Mouse (Mus musculus): Measurements from ENCODE around the gene Tcaim. TPM values are rescaled to one million over a fixed set of nuclear protein-coding genes. Genes with fewer than 3 reads are reported as not detected.

Gene Tcaim
- polyA plus RNA-seq, 1 experiment, result 1.5 TPM

DNA sequence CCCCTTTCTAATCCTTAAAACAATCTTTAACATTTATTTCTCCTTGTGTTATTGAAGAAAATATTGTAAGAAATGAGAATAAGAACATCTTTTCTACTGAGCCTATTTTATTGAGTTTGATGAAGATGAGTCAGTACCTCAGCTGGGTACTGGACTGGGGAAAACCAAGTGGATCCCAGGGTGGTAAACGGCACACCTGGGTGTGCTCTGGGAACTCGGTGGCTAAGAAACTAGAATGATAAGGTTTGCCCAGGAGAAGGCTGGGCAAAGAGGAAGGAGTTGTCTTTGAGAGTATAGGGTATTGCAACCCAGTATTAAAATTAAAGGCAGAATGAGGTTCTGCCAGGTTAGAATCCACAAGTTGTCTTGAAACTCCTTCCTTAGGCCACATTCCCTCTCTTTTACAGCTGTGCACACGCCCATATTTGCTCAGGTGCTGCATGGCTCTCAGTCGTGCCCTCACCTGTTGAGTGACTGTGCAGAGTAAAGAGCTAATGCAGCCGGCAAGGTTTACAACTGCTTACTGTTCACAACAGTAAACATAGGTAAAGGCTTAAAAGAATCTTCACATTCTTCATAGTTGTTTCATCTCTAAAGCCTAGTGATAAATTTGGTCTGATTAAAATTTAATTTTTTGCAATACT lies 18.2 kb downstream of the Tcaim start:
- Histone ChIP-seq H3ac (ENCODE audit: control insufficient read depth, insufficient read length, low read depth) (no peak overlapping the region), H3K27me3 (ENCODE audit: control insufficient read depth, insufficient read depth, insufficient read length) (no peaks in the 10 kb centered on the region), H3K36me3 (ENCODE audit: control insufficient read depth, insufficient read depth) (no peaks in the 10 kb centered on the region), H3K79me3 (ENCODE audit: low read depth) (no peaks in the 10 kb centered on the region), H3K79me2 (ENCODE audit: control insufficient read depth, insufficient read depth) (no peaks in the 10 kb centered on the region), H3K4me3 (ENCODE audit: insufficient read depth, poor library complexity, severe bottlenecking) (no peak overlapping the region)
- TF ChIP-seq MYOD1 (IDR thresholded peaks at IDR 0.05; ENCODE audit: control insufficient read depth, insufficient read length, low read depth) (no peak), CEBPB (IDR thresholded peaks at IDR 0.05; ENCODE audit: low read depth) (no peak), MAX (IDR thresholded peaks at IDR 0.05) (no peak), USF1 (IDR thresholded peaks at IDR 0.05; ENCODE audit: low read depth) (no peak), MYOG (IDR thresholded peaks at IDR 0.05; ENCODE audit: control insufficient read depth, extremely low read depth, insufficient read length) (no peak)

DNA sequence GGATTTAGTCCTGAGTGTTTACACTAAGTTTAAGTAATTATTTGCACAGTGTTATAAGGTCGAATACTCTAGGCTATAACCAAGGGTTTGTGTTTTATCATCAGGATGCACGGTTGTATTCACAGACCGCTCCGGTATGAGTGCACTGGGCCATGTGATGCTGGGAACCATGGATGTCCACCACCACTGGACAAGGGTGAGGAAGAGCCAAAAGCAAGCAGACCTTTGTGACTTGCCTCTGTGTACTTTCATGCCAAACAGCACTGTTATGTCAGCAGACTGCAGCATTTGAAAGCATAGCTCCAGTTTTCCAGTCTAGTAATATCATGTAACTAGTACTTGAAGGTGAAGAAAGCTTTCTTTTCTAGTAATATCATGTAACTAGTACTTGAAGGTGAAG lies 21.4 kb downstream of the Tcaim start:
- H3K79me2 ChIP-seq (ENCODE audit: control insufficient read depth, insufficient read depth), result no peaks in the 10 kb centered on the region
- H3K4me3 ChIP-seq (ENCODE audit: insufficient read depth, poor library complexity, severe bottlenecking), result no peak overlapping the region
- no peak overlapping the region for H3ac ChIP-seq (ENCODE audit: control insufficient read depth, insufficient read length, low read depth)
- H3K27me3 ChIP-seq (ENCODE audit: control insufficient read depth, insufficient read depth, insufficient read length), result no peaks in the 10 kb centered on the region
- H3K79me3 ChIP-seq (ENCODE audit: low read depth), result no peaks in the 10 kb centered on the region
- no peaks in the 10 kb centered on the region for H3K36me3 ChIP-seq (ENCODE audit: control insufficient read depth, insufficient read depth)
- TF ChIP-seq MYOG (IDR thresholded peaks at IDR 0.05; ENCODE audit: control insufficient read depth, extremely low read depth, insufficient read length), result no peak
- TF ChIP-seq CTCF (IDR thresholded peaks at IDR 0.05; ENCODE audit: control insufficient read depth, insufficient read depth, insufficient read length), result no peak
- no peak for TF ChIP-seq FOSL1 (IDR thresholded peaks at IDR 0.05; ENCODE audit: insufficient read depth, low read length, poor library complexity, severe bottlenecking)
- TF ChIP-seq MAX (IDR thresholded peaks at IDR 0.05), result no peak
- no peak for TF ChIP-seq MYOD1 (IDR thresholded peaks at IDR 0.05; ENCODE audit: control insufficient read depth, insufficient read length, low read depth)
- no peak for TF ChIP-seq CEBPB (IDR thresholded peaks at IDR 0.05; ENCODE audit: low read depth)
- no peak for TF ChIP-seq USF1 (IDR thresholded peaks at IDR 0.05; ENCODE audit: low read depth)

- Histone ChIP-seq H3K27me3 (ENCODE audit: control insufficient read depth, insufficient read depth, insufficient read length) (no peaks in the 10 kb centered on the region), H3ac (ENCODE audit: control insufficient read depth, insufficient read length, low read depth) (no peak overlapping the region), H3K79me2 (ENCODE audit: control insufficient read depth, insufficient read depth) (no peaks in the 10 kb centered on the region), H3K36me3 (ENCODE audit: control insufficient read depth, insufficient read depth) (no peaks in the 10 kb centered on the region), H3K79me3 (ENCODE audit: low read depth) (no peaks in the 10 kb centered on the region), H3K4me3 (ENCODE audit: insufficient read depth, poor library complexity, severe bottlenecking) (no peak overlapping the region)
- TF ChIP-seq MAX (IDR thresholded peaks at IDR 0.05), result no peak
- TF ChIP-seq CEBPB (IDR thresholded peaks at IDR 0.05; ENCODE audit: low read depth), result no peak
- TF ChIP-seq USF1 (IDR thresholded peaks at IDR 0.05; ENCODE audit: low read depth), result no peak
- no peak for TF ChIP-seq FOSL1 (IDR thresholded peaks at IDR 0.05; ENCODE audit: insufficient read depth, low read length, poor library complexity, severe bottlenecking)
- no peak for TF ChIP-seq MYOG (IDR thresholded peaks at IDR 0.05; ENCODE audit: control insufficient read depth, extremely low read depth, insufficient read length)
- TF ChIP-seq CTCF (IDR thresholded peaks at IDR 0.05; ENCODE audit: control insufficient read depth, insufficient read depth, insufficient read length), result no peak
Observed at GRCm38 (mm10) chr9:122829826-122830380, 24.6 kb downstream of the Tcaim start.

GRCm38 (mm10) chr9:122836126-122836525 lies 30.8 kb downstream of the Tcaim start:
- no peak overlapping the region for H3ac ChIP-seq (ENCODE audit: control insufficient read depth, insufficient read length, low read depth)
- H3K4me3 ChIP-seq (ENCODE audit: insufficient read depth, poor library complexity, severe bottlenecking), result no peak overlapping the region
- no peaks in the 10 kb centered on the region for H3K36me3 ChIP-seq (ENCODE audit: control insufficient read depth, insufficient read depth)
- H3K27me3 ChIP-seq (ENCODE audit: control insufficient read depth, insufficient read depth, insufficient read length), result no peaks in the 10 kb centered on the region
- no peaks in the 10 kb centered on the region for H3K79me2 ChIP-seq (ENCODE audit: control insufficient read depth, insufficient read depth)
- no peaks in the 10 kb centered on the region for H3K79me3 ChIP-seq (ENCODE audit: low read depth)
- TF ChIP-seq FOSL1 (IDR thresholded peaks at IDR 0.05; ENCODE audit: insufficient read depth, low read length, poor library complexity, severe bottlenecking) (no peak), MYOG (IDR thresholded peaks at IDR 0.05; ENCODE audit: control insufficient read depth, extremely low read depth, insufficient read length) (no peak), CEBPB (IDR thresholded peaks at IDR 0.05; ENCODE audit: low read depth) (no peak), MAX (IDR thresholded peaks at IDR 0.05) (no peak), USF1 (IDR thresholded peaks at IDR 0.05; ENCODE audit: low read depth) (no peak), CTCF (IDR thresholded peaks at IDR 0.05; ENCODE audit: control insufficient read depth, insufficient read depth, insufficient read length) (no peak), MYOD1 (IDR thresholded peaks at IDR 0.05; ENCODE audit: control insufficient read depth, insufficient read length, low read depth) (no peak)

- no peaks in the 10 kb centered on the region for H3K79me3 ChIP-seq (ENCODE audit: low read depth)
- no peaks in the 10 kb centered on the region for H3K27me3 ChIP-seq (ENCODE audit: control insufficient read depth, insufficient read depth, insufficient read length)
- no peaks in the 10 kb centered on the region for H3K36me3 ChIP-seq (ENCODE audit: control insufficient read depth, insufficient read depth)
- no peak overlapping the region for H3ac ChIP-seq (ENCODE audit: control insufficient read depth, insufficient read length, low read depth)
- no peak overlapping the region for H3K4me3 ChIP-seq (ENCODE audit: insufficient read depth, poor library complexity, severe bottlenecking)
- H3K79me2 ChIP-seq (ENCODE audit: control insufficient read depth, insufficient read depth), result no peaks in the 10 kb centered on the region
- no peak for TF ChIP-seq CEBPB (IDR thresholded peaks at IDR 0.05; ENCODE audit: low read depth)
- TF ChIP-seq MAX (IDR thresholded peaks at IDR 0.05), result no peak
- TF ChIP-seq MYOG (IDR thresholded peaks at IDR 0.05; ENCODE audit: control insufficient read depth, extremely low read depth, insufficient read length), result no peak
- no peak for TF ChIP-seq CTCF (IDR thresholded peaks at IDR 0.05; ENCODE audit: control insufficient read depth, insufficient read depth, insufficient read length)
Observed at GRCm38 (mm10) chr9:122836790-122837189, 31.5 kb downstream of the Tcaim start.

GRCm38 (mm10) chr9:122837216-122837615 lies 31.9 kb downstream of the Tcaim start:
- Histone ChIP-seq H3K4me3 (ENCODE audit: insufficient read depth, poor library complexity, severe bottlenecking) (no peak overlapping the region), H3K79me3 (ENCODE audit: low read depth) (no peaks in the 10 kb centered on the region), H3ac (ENCODE audit: control insufficient read depth, insufficient read length, low read depth) (no peak overlapping the region), H3K27me3 (ENCODE audit: control insufficient read depth, insufficient read depth, insufficient read length) (no peaks in the 10 kb centered on the region), H3K36me3 (ENCODE audit: control insufficient read depth, insufficient read depth) (no peaks in the 10 kb centered on the region), H3K79me2 (ENCODE audit: control insufficient read depth, insufficient read depth) (no peaks in the 10 kb centered on the region)
- TF ChIP-seq CEBPB (IDR thresholded peaks at IDR 0.05; ENCODE audit: low read depth) (no peak), MYOG (IDR thresholded peaks at IDR 0.05; ENCODE audit: control insufficient read depth, extremely low read depth, insufficient read length) (no peak), MYOD1 (IDR thresholded peaks at IDR 0.05; ENCODE audit: control insufficient read depth, insufficient read length, low read depth) (no peak), MAX (IDR thresholded peaks at IDR 0.05) (no peak), USF1 (IDR thresholded peaks at IDR 0.05; ENCODE audit: low read depth) (no peak), CTCF (IDR thresholded peaks at IDR 0.05; ENCODE audit: control insufficient read depth, insufficient read depth, insufficient read length) (no peak), FOSL1 (IDR thresholded peaks at IDR 0.05; ENCODE audit: insufficient read depth, low read length, poor library complexity, severe bottlenecking) (no peak)

Measured in C2C12 (cell line).